Mouse (Mus musculus) cortical plate, adult 2 months (tissue): Measurements from ENCODE around the gene Rbm34. TPM values are rescaled to one million over a fixed set of nuclear protein-coding genes. Genes with fewer than 3 reads are reported as not detected.
"Not testable (repeated sequence)": the region's sequence is repeated elsewhere in the genome, so short reads cannot be mapped to it uniquely, and the experiment has no call there.

Source experiments
- H3K27ac ChIP-seq: fragments of 200-500 bp; 2 replicates; pipeline ENCODE4 v1.5.1; 2012; ENCODE audit warnings: low read length, control low read depth, inconsistent platforms; ENCODE audit not compliant: insufficient read depth
- H3K4me1 ChIP-seq: fragments of 200-500 bp; 2 replicates; pipeline ENCODE4 v1.6.1; 2011; ENCODE audit warnings: low read length; ENCODE audit not compliant: control insufficient read depth, insufficient read depth
- H3K4me3 ChIP-seq: fragments of 200-500 bp; 2 replicates; pipeline ENCODE4 v1.5.1; 2011; ENCODE audit warnings: mild to moderate bottlenecking, low read length, control low read depth; ENCODE audit not compliant: insufficient read depth
- CTCF ChIP-seq: fragments of 200-500 bp; IDR thresholded peaks from 2 replicates; pipeline ENCODE4 v1.5.1; 2011; ENCODE audit warnings: mild to moderate bottlenecking, control low read depth, low read length; ENCODE audit not compliant: insufficient read depth; ENCODE audit errors: extremely low read depth
- POLR2A ChIP-seq: fragments of 200-500 bp; IDR thresholded peaks from 2 replicates; pipeline ENCODE4 v1.6.1; 2011; ENCODE audit warnings: mild to moderate bottlenecking, low read length, control low read depth; ENCODE audit not compliant: insufficient read depth; ENCODE audit errors: extremely low read depth
- polyA plus RNA-seq: library from polyadenylated mRNA; depleted of rRNA; stranded (reverse); fragments of >200 nt; gene quantifications from 2 replicates; pipeline ENCODE4 v1.2.3, GENCODE M21; 2012

Rbm34 gene
- polyA plus RNA-seq, 1 experiment, result 9.3 TPM

- H3K4me3 ChIP-seq, result no peak overlapping the region
- no peak overlapping the region for H3K27ac ChIP-seq
- peaks cover 1% of the 10 kb centered on the region for H3K4me1 ChIP-seq
- no peak for TF ChIP-seq POLR2A
- no peak for TF ChIP-seq CTCF
Observed at GRCm38 (mm10) chr8:126921432-126921831, 49.4 kb downstream of the Rbm34 start.

GRCm38 (mm10) chr8:126920845-126921244, 50.0 kb downstream of the Rbm34 start:
- TF ChIP-seq CTCF, result peak; percentile 96
- TF ChIP-seq POLR2A, result no peak
- Histone ChIP-seq H3K27ac (no peak overlapping the region), H3K4me1 (peaks cover 1% of the 10 kb centered on the region)

GRCm38 (mm10) chr8:126920386-126920785, 50.5 kb downstream of the Rbm34 start:
- TF ChIP-seq POLR2A (no peak), CTCF (no peak)
- H3K27ac ChIP-seq, result no peak overlapping the region
- no peak overlapping the region for H3K4me3 ChIP-seq
- peaks cover 1% of the 10 kb centered on the region for H3K4me1 ChIP-seq

More at GRCm38 (mm10) chr8:126920845-126921244, 50.0 kb downstream of the Rbm34 start:
- H3K4me3 ChIP-seq, result no peak overlapping the region

- no peak overlapping the region for H3K4me3 ChIP-seq
- no peak for TF ChIP-seq POLR2A
- TF ChIP-seq CTCF, result no peak
- no peak overlapping the region for H3K27ac ChIP-seq
- H3K4me1 ChIP-seq, result peaks cover 3% of the 10 kb centered on the region
Observed at GRCm38 (mm10) chr8:126919703-126920102, 51.2 kb downstream of the Rbm34 start.

GRCm38 (mm10) chr8:126919255-126919654, 51.6 kb downstream of the Rbm34 start:
- Histone ChIP-seq H3K4me3 (no peak overlapping the region), H3K27ac (no peak overlapping the region), H3K4me1 (peaks cover 3% of the 10 kb centered on the region)
- no peak for TF ChIP-seq CTCF
- TF ChIP-seq POLR2A, result no peak

- Histone ChIP-seq H3K4me1 (peaks cover 3% of the 10 kb centered on the region), H3K4me3 (no peak overlapping the region), H3K27ac (no peak overlapping the region)
- TF ChIP-seq POLR2A (no peak), CTCF (no peak)
Observed at GRCm38 (mm10) chr8:126918356-126918755, 52.5 kb downstream of the Rbm34 start.

- H3K27ac ChIP-seq, result no peak overlapping the region
- H3K4me1 ChIP-seq, result peaks cover 3% of the 10 kb centered on the region
- no peak overlapping the region for H3K4me3 ChIP-seq
- TF ChIP-seq POLR2A (no peak), CTCF (no peak)
Observed at GRCm38 (mm10) chr8:126917179-126917905, 53.5 kb downstream of the Rbm34 start.

GRCm38 (mm10) chr8:126916611-126917010, 54.3 kb downstream of the Rbm34 start:
- H3K4me1 ChIP-seq, result peaks cover 3% of the 10 kb centered on the region
- TF ChIP-seq POLR2A (no peak), CTCF (no peak)
- H3K27ac ChIP-seq, result no peak overlapping the region
- H3K4me3 ChIP-seq, result no peak overlapping the region

GRCm38 (mm10) chr8:126914609-126915375, 56.1 kb downstream of the Rbm34 start:
- no peak overlapping the region for H3K4me3 ChIP-seq
- H3K27ac ChIP-seq, result no peak overlapping the region
- TF ChIP-seq CTCF (no peak), POLR2A (no peak)
- peaks cover 2% of the 10 kb centered on the region for H3K4me1 ChIP-seq

- H3K27ac ChIP-seq, H3K4me3 ChIP-seq: not testable (repeated sequence)
Observed at GRCm38 (mm10) chr8:126914107-126914490, 56.8 kb downstream of the Rbm34 start.

More at GRCm38 (mm10) chr8:126914107-126914490, 56.8 kb downstream of the Rbm34 start:
- H3K4me1 ChIP-seq, result not testable (repeated sequence)
